Mouse (Mus musculus): ENCODE measurements around the gene Sec13. TPM values are rescaled to one million over a fixed set of nuclear protein-coding genes. Genes with fewer than 3 reads are reported as not detected.

The Sec13 gene
- total RNA-seq (2023), result 100 to 1,000 TPM in 1 of 2 experiments, 10 to 100 TPM in 1; 96.2 to 106 TPM

GRCm38 (mm10) chr6:113740236-113741217 lies at the start of gene Sec13:
Gene Sec13 (minus strand): TSS chr6:113740743.

GRCm38 (mm10) chr6:113719878-113720277 lies 20.7 kb downstream of the Sec13 start, which contains the start of gene Ghrl:
Gene Ghrl (minus strand): TSS chr6:113719880.

GRCm38 (mm10) chr6:113696582-113697221 lies 43.8 kb downstream of the Sec13 start, which contains the start of gene Tatdn2:
Gene Tatdn2 (plus strand): TSS chr6:113697050.

Other genes starting within 250 kb of the Sec13 start
- gene Prrt3, start 238.8 kb downstream of the Sec13 start, total RNA-seq (2023), result under 1 TPM; 0.32 to 0.47 TPM
- 10 to 100 TPM; 76.8 to 77.6 TPM for gene Emc3, start 209.1 kb downstream of the Sec13 start, total RNA-seq (2023)
- 1 to 10 TPM in 1 of 2 experiments, under 1 TPM in 1; 0.80 to 1.7 TPM for gene Fancd2, start 209.1 kb downstream of the Sec13 start, total RNA-seq (2023)
- not detected for gene Fancd2os, start 140.0 kb downstream of the Sec13 start, total RNA-seq (2023)
- 100 to 1,000 TPM; 117 to 135 TPM for gene Brk1, start 136.0 kb downstream of the Sec13 start, total RNA-seq (2023)
- 10 to 100 TPM; 27.2 to 34.6 TPM for gene Vhl, start 116.8 kb downstream of the Sec13 start, total RNA-seq (2023)
- 100 to 1,000 TPM; 172 to 175 TPM for gene Irak2, start 102.3 kb downstream of the Sec13 start, total RNA-seq (2023)
- gene Tatdn2, start 43.7 kb downstream of the Sec13 start, total RNA-seq (2023), result 100 to 1,000 TPM; 170 to 189 TPM
- gene Ghrl, start 20.9 kb downstream of the Sec13 start, total RNA-seq (2023), result 1 to 10 TPM; 1.9 to 4.0 TPM